Mouse (Mus musculus) small intestine, adult 2 months (tissue): ENCODE results near the gene Chd3.

Source experiments
- CTCF ChIP-seq: fragments of 200-500 bp; IDR thresholded peaks from 2 replicates; pipeline ENCODE4 v1.5.1; 2012; ENCODE audit warnings: low read depth, mild to moderate bottlenecking, control low read depth, inconsistent platforms, low read length, moderate library complexity, mixed read lengths; ENCODE audit not compliant: insufficient replicate concordance, insufficient read length; ENCODE audit errors: extremely low read depth
- POLR2A ChIP-seq: fragments of 200-500 bp; IDR thresholded peaks from 2 replicates; pipeline ENCODE4 v1.6.1; 2012; ENCODE audit warnings: low read depth, mild to moderate bottlenecking, control low read depth, inconsistent platforms, low read length, moderate library complexity

GRCm38 (mm10) chr11:69404595-69405396 is 35.6 kb upstream of the Chd3 start:
- no peak for TF ChIP-seq CTCF
- TF ChIP-seq POLR2A: no peak
